Mouse (Mus musculus) heart, adult 8-10 months (tissue): ENCODE measurements around the gene Plekho1. TPM values are rescaled to one million over a fixed set of nuclear protein-coding genes. Genes with fewer than 3 reads are reported as not detected.
A peak's percentile ranks its signal among the peaks of the same experiment; 100 is the strongest.

Experiments used
- DNase-seq: peaks from one replicate; pipeline ENCODE4 v3.0.0; 2022; ENCODE audit warnings: low spot score
- total RNA-seq, 4 experiments: library from RNA; stranded (reverse); gene quantifications; 2 replicates each; pipeline ENCODE4 v1.2.4; 2022

Plekho1 gene
- total RNA-seq, 4 experiments from 2014 or later, result 55.7 to 68.3 (median 61.1) TPM

- no peak for DNase-seq
Measured at GRCm38 (mm10) chr3:96008463-96008862, 12.7 kb upstream of the Plekho1 start.

GRCm38 (mm10) chr3:96001560-96001959, 5.8 kb upstream of the Plekho1 start:
- DNase-seq, result no peak

GRCm38 (mm10) chr3:96000921-96001501, 5.2 kb upstream of the Plekho1 start:
- DNase-seq, result no peak

- DNase-seq, result no peak
Measured at GRCm38 (mm10) chr3:96000080-96000632, 4.4 kb upstream of the Plekho1 start.

GRCm38 (mm10) chr3:95999308-96000079, 3.7 kb upstream of the Plekho1 start:
- DNase-seq, result no peak

- no peak for DNase-seq
Measured at GRCm38 (mm10) chr3:95997203-95997721, 1.5 kb upstream of the Plekho1 start.

GRCm38 (mm10) chr3:95996451-95997073, 761 bp upstream of the Plekho1 start:
- DNase-seq, result no peak

- no peak for DNase-seq
Measured at GRCm38 (mm10) chr3:95994975-95995801, 613 bp downstream of the Plekho1 start.

- DNase-seq, result no peak
Measured at GRCm38 (mm10) chr3:95994381-95994846, 1.4 kb downstream of the Plekho1 start.

- peak; percentile 67 for DNase-seq
Measured at GRCm38 (mm10) chr3:95993881-95994280, 1.9 kb downstream of the Plekho1 start.

GRCm38 (mm10) chr3:95992990-95993603, 2.7 kb downstream of the Plekho1 start:
- DNase-seq, result no peak

- DNase-seq, result no peak
Measured at GRCm38 (mm10) chr3:95990413-95990941, 5.3 kb downstream of the Plekho1 start.

GRCm38 (mm10) chr3:95988969-95989368, 6.8 kb downstream of the Plekho1 start:
- no peak for DNase-seq

- DNase-seq, result no peak
Measured at GRCm38 (mm10) chr3:95988138-95988537, 7.7 kb downstream of the Plekho1 start.

GRCm38 (mm10) chr3:95987386-95988110, 8.3 kb downstream of the Plekho1 start:
- DNase-seq, result no peak

GRCm38 (mm10) chr3:95986984-95987383, 8.8 kb downstream of the Plekho1 start:
- DNase-seq, result no peak

- no peak for DNase-seq
Measured at GRCm38 (mm10) chr3:95986001-95986622, 9.7 kb downstream of the Plekho1 start.

GRCm38 (mm10) chr3:95985209-95986000, 10.4 kb downstream of the Plekho1 start:
- DNase-seq, result peak; percentile 76

- DNase-seq, result no peak
Measured at GRCm38 (mm10) chr3:95982129-95982528, 13.7 kb downstream of the Plekho1 start.
